Mouse (Mus musculus) stomach, postnatal 0 days (tissue): ENCODE results near the gene Rad51b. TPM values are rescaled to one million over a fixed set of nuclear protein-coding genes. Genes with fewer than 3 reads are reported as not detected.
A peak's percentile ranks its signal among the peaks of the same experiment; 100 is the strongest.

ENCODE experiments used
- ATAC-seq: fragments of 200-750 bp; cut with Nextera tagmentation; 2 replicates; pipeline ENCODE4 v1.8.0; 2017; ENCODE audit not compliant: low FRiP score, low TSS enrichment
- DNase-seq: peaks from one replicate; pipeline ENCODE4 v3.0.0-alpha.2; 2016; ENCODE audit warnings: low spot score
- H3K27ac ChIP-seq: fragments of 300-500 bp; sonication (generic); replicated peaks from 2 replicates; pipeline ENCODE4 v1.5.1; 2014; ENCODE audit warnings: mild to moderate bottlenecking, control low read depth
- H3K27me3 ChIP-seq: fragments of 300-500 bp; sonication (generic); 2 replicates; pipeline ENCODE4 v1.6.1; 2014; ENCODE audit warnings: low read length; ENCODE audit not compliant: control insufficient read depth, insufficient read depth
- H3K36me3 ChIP-seq: fragments of 300-500 bp; sonication (generic); 2 replicates; pipeline ENCODE4 v1.6.1; 2014; ENCODE audit warnings: low read length, mixed read lengths; ENCODE audit not compliant: control insufficient read depth, insufficient read depth
- H3K4me1 ChIP-seq: fragments of 300-500 bp; sonication (generic); replicated peaks from 2 replicates; pipeline ENCODE4 v1.6.1; 2014; ENCODE audit warnings: antibody characterized with exemption; ENCODE audit not compliant: control insufficient read depth, insufficient read depth
- H3K4me2 ChIP-seq: fragments of 300-500 bp; sonication (generic); replicated peaks from 2 replicates; pipeline ENCODE4 v1.6.1; 2014; ENCODE audit warnings: low read depth, mild to moderate bottlenecking, control low read depth, moderate library complexity
- H3K4me3 ChIP-seq: fragments of 300-500 bp; sonication (generic); 2 replicates; pipeline ENCODE4 v1.5.1; 2014; ENCODE audit warnings: low read depth, low read length, control low read depth
- H3K9ac ChIP-seq: fragments of 300-500 bp; sonication (generic); 2 replicates; pipeline ENCODE4 v1.6.1; 2014; ENCODE audit warnings: mild to moderate bottlenecking, low read length, control low read depth, mixed read lengths
- H3K9me3 ChIP-seq: fragments of 300-500 bp; sonication (generic); 2 replicates; pipeline ENCODE4 v1.6.1; 2016; ENCODE audit warnings: low read length; ENCODE audit not compliant: control insufficient read depth
- CTCF ChIP-seq: IDR thresholded peaks from 2 replicates; pipeline ENCODE4 v1.5.1; 2016; ENCODE audit warnings: antibody characterized with exemption, low read depth, mild to moderate bottlenecking, moderate library complexity
- EP300 ChIP-seq: optimal IDR thresholded peaks from 2 replicates; pipeline ENCODE3; 2016; ENCODE audit warnings: antibody characterized with exemption
- WGBS: fragments of 180-500 bp; shearing (Covaris S2); extraction: QIAGEN DNeasy Blood & Tissue Kit; methylation state at CpG from one replicate; pipeline ENCODE4 v1.1.7; 2014; 5-methylcytosine and 5-hydroxymethylcytosine counted together
- polyA plus RNA-seq: library from polyadenylated mRNA; unstranded; fragments of >200 nt; fragmentation: Nextera tagmentation; extraction: Ambion mirVana; gene quantifications from 2 replicates; pipeline ENCODE4 v1.2.1, GENCODE M21; 2015

The Rad51b gene
- polyA plus RNA-seq, 1 experiment from 2014 or later, result 2.0 TPM

DNA sequence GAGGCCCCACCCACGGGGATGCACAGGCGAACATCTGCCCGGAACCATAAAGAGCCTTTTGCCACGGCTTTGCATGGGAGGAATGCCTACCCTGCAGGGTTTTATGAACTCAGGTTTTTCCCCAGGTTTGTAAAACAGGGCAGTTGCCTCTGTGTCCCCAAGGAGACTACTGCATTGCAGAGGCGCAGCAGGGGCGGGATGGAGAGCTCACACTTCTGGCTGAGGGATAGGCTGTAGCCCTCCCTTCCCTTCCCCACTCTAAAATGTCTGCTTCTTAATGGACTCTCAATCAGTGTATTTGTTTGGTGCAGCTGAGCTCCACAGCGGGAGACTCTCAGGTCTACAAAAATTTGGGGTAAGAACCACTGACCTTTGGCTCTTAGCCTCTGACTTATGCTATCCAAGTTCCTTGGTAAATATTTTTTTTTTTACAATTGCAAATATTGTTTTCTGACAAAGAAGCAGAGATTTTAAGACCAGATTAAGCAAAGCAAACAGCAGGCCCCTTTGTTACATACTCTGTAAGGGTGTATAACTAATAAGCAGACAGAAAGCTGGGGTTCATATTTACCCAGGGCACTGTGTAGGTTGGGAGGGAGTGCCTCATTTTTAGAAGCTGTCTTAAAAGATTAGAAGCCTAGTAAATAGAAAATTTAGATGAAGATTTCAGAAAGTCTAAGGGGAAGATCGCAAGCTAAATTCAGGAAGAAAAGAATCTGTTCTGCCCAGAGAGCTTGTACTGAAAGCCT is 507.9 kb downstream of the Rad51b start:
- no peak overlapping the region for H3K4me3 ChIP-seq
- H3K27me3 ChIP-seq, result no peaks in the 10 kb centered on the region
- DNase-seq, result no peak
- no peaks in the 10 kb centered on the region for H3K9me3 ChIP-seq
- no peak for ATAC-seq
- TF ChIP-seq CTCF, result no peak
- 0 out of 2 replicates have a peak overlapping the region, but pooled peaks have one; percentile 19 for H3K27ac ChIP-seq
- H3K4me2 ChIP-seq, result no peak overlapping the region
- no peaks in the 10 kb centered on the region for H3K36me3 ChIP-seq
- no peaks in the 10 kb centered on the region for H3K4me1 ChIP-seq
- 29% methylated on average over 8 of the region's 8 CpGs for WGBS
- no peak overlapping the region for H3K9ac ChIP-seq

DNA sequence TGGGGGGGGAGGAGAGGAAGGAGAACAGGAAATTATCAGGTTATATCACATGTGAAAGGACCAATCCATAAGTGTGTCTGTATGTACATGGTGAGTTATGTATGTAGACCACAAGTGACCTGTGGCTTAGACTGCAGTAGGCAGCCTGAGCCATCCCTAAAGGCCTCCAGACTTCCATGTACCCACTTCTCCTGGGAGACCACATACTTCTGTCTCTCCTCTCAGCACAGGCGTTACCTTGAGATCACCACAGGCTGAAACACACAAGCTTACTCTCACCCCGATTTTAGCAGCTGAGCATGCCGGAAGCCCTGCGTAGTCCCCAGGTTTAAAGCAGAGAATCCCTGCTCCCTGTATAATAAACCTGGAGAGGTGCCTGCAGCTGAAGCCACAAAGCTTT is 509.9 kb downstream of the Rad51b start:
- no peaks in the 10 kb centered on the region for H3K4me1 ChIP-seq
- ATAC-seq (0 out of 2 replicates have a peak, but pooled peaks have one; percentile 13), DNase-seq (no peak)
- H3K9me3 ChIP-seq, result no peaks in the 10 kb centered on the region
- no peak overlapping the region for H3K9ac ChIP-seq
- WGBS, result 79% methylated on average over 4 of the region's 4 CpGs
- H3K27ac ChIP-seq, result no peak overlapping the region
- H3K4me3 ChIP-seq, result no peak overlapping the region
- H3K36me3 ChIP-seq, result no peaks in the 10 kb centered on the region
- no peaks in the 10 kb centered on the region for H3K27me3 ChIP-seq
- TF ChIP-seq CTCF (no peak), EP300 (no peak)
- no peak overlapping the region for H3K4me2 ChIP-seq

DNA sequence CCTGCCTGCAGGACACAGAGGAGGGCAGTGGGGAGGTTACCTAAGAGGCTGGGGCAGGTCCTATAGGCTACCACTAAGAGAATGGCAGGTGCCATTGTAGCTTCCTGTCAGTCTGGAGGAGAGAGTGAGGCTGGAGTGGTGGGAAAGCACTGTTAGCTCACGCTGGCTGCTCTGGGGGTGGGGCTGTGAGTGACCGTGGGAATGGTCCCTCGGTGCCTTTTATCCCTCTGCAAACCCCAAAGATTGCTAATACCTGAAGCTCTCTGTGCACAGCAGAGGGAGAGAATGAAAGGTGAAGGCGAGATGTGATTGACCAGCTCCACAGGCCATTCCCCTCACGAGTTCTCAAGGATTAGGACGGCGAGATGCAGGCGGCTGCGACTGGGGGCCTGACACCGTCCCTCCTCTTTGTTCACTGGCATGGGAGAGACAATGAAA is 510.3 kb downstream of the Rad51b start:
- DNase-seq, result no peak
- Histone ChIP-seq H3K27ac (no peak overlapping the region), H3K4me1 (no peaks in the 10 kb centered on the region), H3K9me3 (no peaks in the 10 kb centered on the region), H3K27me3 (no peaks in the 10 kb centered on the region), H3K36me3 (no peaks in the 10 kb centered on the region), H3K4me3 (no peak overlapping the region), H3K4me2 (no peak overlapping the region), H3K9ac (no peak overlapping the region)
- peak; percentile 33; the same call in 1 of the 2 replicates for ATAC-seq
- 61% methylated on average over 10 of the region's 10 CpGs for WGBS
- TF ChIP-seq CTCF, result no peak
- TF ChIP-seq EP300, result no peak

DNA sequence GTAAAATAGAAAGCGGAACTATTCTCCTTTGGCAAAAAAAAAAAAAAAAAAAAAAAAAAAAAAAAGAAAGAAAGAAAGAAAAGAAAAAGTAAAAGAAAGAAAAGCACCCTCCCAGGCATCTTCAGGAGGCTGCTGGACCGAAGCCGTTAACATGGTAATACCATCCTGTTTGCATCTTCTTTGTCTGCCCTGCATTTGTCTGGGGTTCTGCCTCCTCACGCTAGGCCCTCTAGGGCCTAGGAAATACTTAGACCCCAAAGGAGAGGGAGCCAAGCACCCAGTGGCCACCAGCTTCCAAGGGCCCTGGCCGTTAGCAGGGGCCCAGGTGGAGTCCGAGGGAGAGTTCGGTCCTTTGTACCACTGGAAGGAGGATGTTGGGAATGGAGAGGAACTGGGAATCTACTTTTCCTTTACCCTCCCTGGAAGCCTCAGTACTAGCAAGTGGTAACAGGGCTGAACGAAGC is 510.9 kb downstream of the Rad51b start:
- H3K27me3 ChIP-seq, result no peaks in the 10 kb centered on the region
- no peak for TF ChIP-seq CTCF
- no peak overlapping the region for H3K4me3 ChIP-seq
- no peaks in the 10 kb centered on the region for H3K9me3 ChIP-seq
- no peak overlapping the region for H3K4me2 ChIP-seq
- H3K4me1 ChIP-seq, result no peaks in the 10 kb centered on the region
- H3K9ac ChIP-seq, result no peak overlapping the region
- no peak for ATAC-seq
- no peak for DNase-seq
- H3K36me3 ChIP-seq, result no peaks in the 10 kb centered on the region
- H3K27ac ChIP-seq, result no peak overlapping the region
- 93% methylated on average over 8 of the region's 8 CpGs for WGBS

DNA sequence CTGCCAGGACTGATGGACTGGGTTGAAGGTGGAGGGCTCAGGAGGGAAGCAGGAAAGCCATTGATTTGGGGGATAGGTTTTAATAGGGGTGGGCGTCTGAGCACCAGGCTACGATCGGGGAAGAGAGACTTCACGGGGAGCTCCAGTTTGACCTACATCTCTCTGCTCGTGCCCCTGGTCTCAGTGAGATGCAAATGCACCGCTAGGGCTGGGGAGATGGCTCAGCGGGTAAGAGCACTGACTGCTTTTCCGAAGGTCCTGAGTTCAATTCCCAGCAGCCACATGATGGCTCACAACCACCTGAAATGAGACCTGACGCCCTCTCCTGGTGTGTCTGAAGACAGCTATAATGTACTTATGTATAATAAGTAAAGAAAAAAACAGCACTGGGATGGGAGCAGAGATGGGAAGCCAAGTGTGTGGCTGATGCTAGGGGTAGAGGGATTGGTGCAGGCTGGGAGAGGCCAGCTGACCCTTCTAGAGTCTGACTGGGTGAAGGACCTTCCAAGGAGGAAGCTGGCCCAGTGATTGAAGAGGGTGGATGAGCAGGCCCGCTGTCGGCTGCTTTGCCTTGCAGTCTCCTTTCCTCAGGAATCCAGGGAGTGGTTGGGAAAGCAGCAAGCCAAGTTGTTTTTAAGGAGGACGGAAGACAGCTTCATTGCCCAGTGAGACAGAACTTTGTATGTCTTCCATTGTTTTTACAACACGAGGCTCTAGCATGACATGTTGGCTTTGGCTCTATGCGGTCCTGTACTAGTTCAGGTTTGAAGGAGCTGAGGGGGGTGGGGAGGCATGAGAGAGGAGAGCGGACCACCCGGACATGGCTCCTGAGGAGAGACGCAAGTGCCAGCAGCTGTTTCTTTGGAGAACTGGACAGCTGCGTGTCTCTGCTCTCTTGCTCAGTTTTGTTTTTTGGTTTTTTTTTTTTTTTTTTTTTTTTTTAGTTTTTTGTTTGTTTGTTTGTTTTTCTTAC is 511.6 kb downstream of the Rad51b start:
- Histone ChIP-seq H3K27ac (peak overlapping the region; percentile 35; the same call in 1 of the 2 replicates), H3K9ac (no peak overlapping the region), H3K27me3 (no peaks in the 10 kb centered on the region), H3K36me3 (no peaks in the 10 kb centered on the region), H3K4me3 (no peak overlapping the region), H3K9me3 (no peaks in the 10 kb centered on the region), H3K4me2 (no peak overlapping the region), H3K4me1 (no peaks in the 10 kb centered on the region)
- TF ChIP-seq CTCF (peak; percentile 22; the same call in 1 of the 2 replicates), EP300 (no peak)
- ATAC-seq, result 0 out of 2 replicates have a peak, but pooled peaks have one; percentile 10
- 74% methylated on average over 18 of the region's 18 CpGs for WGBS
- no peak for DNase-seq
